Mouse (Mus musculus): Measurements from ENCODE around the gene Asns.
"Not testable (repeated sequence)": the region's sequence is repeated elsewhere in the genome, so short reads cannot be mapped to it uniquely, and the experiment has no call there.

Asns gene

GRCm38 (mm10) chr6:7676194-7676901 lies 16.7 kb downstream of the Asns start:
- DNase-seq = no peak

GRCm38 (mm10) chr6:7672438-7673253 lies 20.4 kb downstream of the Asns start:
- DNase-seq = no peak

- no peak for DNase-seq
These were observed 21.6 kb downstream of the Asns start for GRCm38 (mm10) chr6:7671429-7671828.

GRCm38 (mm10) chr6:7670588-7670987 lies 22.5 kb downstream of the Asns start:
- peak; percentile 5 to 14 for DNase-seq

DNA sequence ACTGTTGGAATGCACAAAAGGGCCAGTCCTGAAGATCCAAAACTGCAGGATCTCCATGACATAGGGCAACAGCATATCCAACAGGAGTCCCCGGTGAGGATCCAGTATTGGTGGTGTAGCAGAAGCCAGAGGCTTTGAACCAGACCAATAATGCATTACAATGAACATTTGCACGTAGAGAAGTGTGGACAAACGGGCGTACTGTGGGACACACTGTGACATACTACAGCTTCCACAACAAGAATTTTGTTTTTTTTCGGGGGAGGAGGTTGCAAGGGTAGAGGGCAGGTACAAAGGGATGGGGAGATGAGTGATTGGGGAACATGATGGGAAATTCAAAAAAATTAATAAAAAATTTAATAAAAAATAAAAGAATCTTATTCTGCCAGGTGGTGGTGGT lies 23.3 kb downstream of the Asns start:
- no peak for DNase-seq

- DNase-seq = no peak
These were observed 24.7 kb downstream of the Asns start for GRCm38 (mm10) chr6:7668332-7668731.

DNA sequence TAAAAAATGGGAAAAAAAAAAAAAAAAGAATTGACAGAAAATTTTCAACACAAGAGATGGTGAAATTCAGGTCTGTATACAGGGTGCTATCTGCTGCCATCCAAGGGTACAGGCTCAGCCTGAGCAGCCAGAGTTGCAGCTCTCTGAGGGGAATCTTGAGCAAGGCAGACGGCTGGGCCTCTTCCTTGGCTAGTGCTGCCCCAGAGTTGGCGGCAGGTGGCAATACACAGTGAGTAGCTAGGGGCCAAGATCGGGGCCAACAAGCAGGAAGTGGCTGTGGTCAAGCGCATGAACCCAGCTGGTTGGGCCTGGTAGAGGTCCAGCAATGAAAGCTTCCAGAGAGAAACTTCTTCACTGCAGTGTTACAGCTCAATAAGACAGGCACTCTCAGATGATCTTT lies 27.2 kb downstream of the Asns start:
- DNase-seq = not testable (repeated sequence)

DNA sequence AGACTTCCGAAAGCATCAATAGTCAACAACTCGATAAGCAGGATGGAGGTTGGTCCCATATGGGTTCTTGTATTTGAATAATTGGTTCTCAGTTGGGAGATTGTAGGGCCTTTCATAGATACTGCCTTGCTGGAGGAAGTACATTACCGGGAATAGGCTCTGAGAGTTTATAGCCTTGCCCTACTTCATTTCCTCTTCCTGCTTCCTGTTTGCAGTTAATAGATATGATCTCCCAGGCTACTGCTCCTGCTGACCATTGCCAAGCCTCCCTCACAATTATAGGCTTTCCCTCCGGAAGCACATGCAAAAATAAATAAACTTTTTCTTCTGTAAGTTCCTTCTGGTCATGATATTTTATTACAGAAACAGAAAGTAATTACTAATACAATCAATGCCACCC lies 31.6 kb downstream of the Asns start:
- no peak for DNase-seq

DNA sequence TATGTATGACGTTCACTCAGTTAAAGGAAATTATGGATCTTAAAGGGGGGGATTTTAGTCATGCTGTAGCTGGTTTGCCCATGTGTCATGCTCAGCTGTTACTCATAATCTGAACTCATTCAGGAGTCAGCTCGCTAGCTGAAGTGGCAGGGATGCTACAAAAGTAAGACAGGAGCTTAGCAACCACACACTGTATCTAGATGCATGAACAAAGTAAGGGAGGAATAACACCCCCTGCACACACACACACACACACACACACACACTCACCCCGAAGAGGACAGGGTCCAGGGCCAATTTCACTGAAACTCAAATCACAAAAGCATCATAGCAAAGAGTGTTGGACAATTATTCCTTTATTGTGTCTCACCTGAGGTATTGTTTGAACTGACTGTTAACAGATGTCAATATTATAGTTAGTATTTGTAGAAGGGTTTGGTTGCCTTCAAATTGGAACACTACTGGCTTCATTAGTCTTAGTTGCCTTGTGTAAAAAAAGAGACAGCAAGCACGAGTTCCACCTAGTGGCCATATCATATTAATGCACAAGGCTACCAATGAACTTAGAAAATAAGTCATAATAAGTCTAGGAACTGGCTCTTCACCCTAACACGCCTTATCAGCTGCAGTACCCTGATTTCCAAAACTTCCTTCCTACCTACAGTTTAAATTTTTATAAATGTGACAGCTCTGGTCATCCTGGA lies 32.5 kb downstream of the Asns start:
- DNase-seq = peak in 1 of 2 experiments; percentile 6

- DNase-seq = no peak
These were observed 36.5 kb downstream of the Asns start for GRCm38 (mm10) chr6:7656601-7657000.

GRCm38 (mm10) chr6:7648458-7648857 lies 44.6 kb downstream of the Asns start:
- no peak for DNase-seq

Data from kidney, postnatal 4 days (tissue).